Mouse (Mus musculus) heart, embryonic 12.5 days (tissue): ENCODE data around the gene Slc25a15. TPM values are rescaled to one million over a fixed set of nuclear protein-coding genes. Genes with fewer than 3 reads are reported as not detected.

Source experiments
- ATAC-seq: fragments of 200-750 bp; cut with Nextera tagmentation; 2 replicates; pipeline ENCODE4 v1.8.0; 2017; ENCODE audit warnings: moderate TSS enrichment, moderate library complexity; ENCODE audit not compliant: insufficient number of reproducible peaks, low FRiP score
- H3K27ac ChIP-seq: fragments of 300-500 bp; sonication (generic); 2 replicates; pipeline ENCODE4 v1.5.1; 2016; ENCODE audit warnings: mild to moderate bottlenecking, moderate library complexity; ENCODE audit not compliant: poor library complexity, severe bottlenecking
- H3K27me3 ChIP-seq: fragments of 300-500 bp; sonication (generic); replicated peaks from 2 replicates; pipeline ENCODE4 v1.6.1; 2016; ENCODE audit warnings: mild to moderate bottlenecking, moderate library complexity
- H3K36me3 ChIP-seq: fragments of 300-500 bp; sonication (generic); 2 replicates; pipeline ENCODE4 v1.6.1; 2016; ENCODE audit warnings: mild to moderate bottlenecking, moderate library complexity
- H3K4me1 ChIP-seq: fragments of 300-500 bp; sonication (generic); replicated peaks from 2 replicates; pipeline ENCODE4 v1.6.1; 2016; ENCODE audit warnings: mild to moderate bottlenecking
- H3K4me2 ChIP-seq: fragments of 300-500 bp; sonication (generic); 2 replicates; pipeline ENCODE4 v1.6.1; 2016; ENCODE audit warnings: mild to moderate bottlenecking, moderate library complexity
- H3K4me3 ChIP-seq: fragments of 300-500 bp; sonication (generic); 2 replicates; pipeline ENCODE4 v1.5.1; 2016; ENCODE audit warnings: mild to moderate bottlenecking
- H3K9ac ChIP-seq: fragments of 300-500 bp; sonication (generic); 2 replicates; pipeline ENCODE4 v1.6.1; 2016; ENCODE audit warnings: mild to moderate bottlenecking, moderate library complexity
- H3K9me3 ChIP-seq: fragments of 300-500 bp; sonication (generic); replicated peaks from 2 replicates; pipeline ENCODE4 v1.6.1; 2016; ENCODE audit warnings: mild to moderate bottlenecking, moderate library complexity
- WGBS: fragments of 180-500 bp; shearing (Covaris S2); methylation state at CpG from one replicate; pipeline ENCODE4 v1.1.7; 2016; 5-methylcytosine and 5-hydroxymethylcytosine counted together
- polyA plus RNA-seq: library from polyadenylated mRNA; unstranded; fragments of >200 nt; fragmentation: Nextera tagmentation; extraction: Ambion mirVana; gene quantifications from 2 replicates; pipeline ENCODE4 v1.2.1, GENCODE M21; 2016

The Slc25a15 gene
- 13.2 and 13.3 TPM in 2 replicates for polyA plus RNA-seq

- peaks cover 3% of the 10 kb centered on the region; the same call in 1 of the 2 replicates for H3K36me3 ChIP-seq
- H3K4me3 ChIP-seq: peak within 1 kb of the TSS; percentile 69
- H3K27ac ChIP-seq: peak within 1 kb of the TSS; percentile 49
- peak; percentile 95 for ATAC-seq
- no peaks in the 10 kb centered on the region for H3K9me3 ChIP-seq
- no peaks in the 10 kb centered on the region for H3K27me3 ChIP-seq
- H3K4me2 ChIP-seq: peak within 1 kb of the TSS; percentile 79
- WGBS: under 1% methylated on average over 77 of the region's 77 CpGs
- H3K4me1 ChIP-seq: peaks cover 8% of the 10 kb centered on the region
- peak within 1 kb of the TSS; percentile 77 for H3K9ac ChIP-seq
Measured at GRCm38 (mm10) chr8:22398142-22398951, at the start of gene Slc25a15. Slc25a15 (minus strand) TSS chr8:22398597.

DNA sequence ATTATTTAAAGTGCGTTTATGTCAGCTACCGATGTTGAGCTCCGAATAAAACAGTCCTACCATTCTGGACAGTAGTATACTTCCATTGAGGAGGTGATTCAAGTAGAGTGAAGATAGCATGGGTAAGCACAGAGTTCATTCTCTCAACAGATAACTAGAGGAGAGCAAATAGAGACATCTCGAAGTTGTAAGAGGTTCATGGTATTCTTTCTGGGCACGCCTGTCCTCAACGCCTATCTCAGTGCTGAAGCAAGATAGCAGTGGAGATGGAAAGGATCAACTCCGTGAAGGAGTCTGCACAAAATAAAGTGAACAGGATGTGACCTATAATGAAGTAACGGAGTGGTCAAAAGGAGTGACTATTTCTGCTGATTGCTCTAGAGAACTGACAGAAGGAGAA is 13.6 kb upstream of the Slc25a15 start:
- Histone ChIP-seq H3K9me3 (no peaks in the 10 kb centered on the region), H3K9ac (peak overlapping the region; percentile 98), H3K4me1 (peaks cover 14% of the 10 kb centered on the region), H3K27me3 (no peaks in the 10 kb centered on the region), H3K36me3 (peaks cover 11% of the 10 kb centered on the region), H3K4me3 (peak overlapping the region; percentile 95), H3K4me2 (peak overlapping the region; percentile 76), H3K27ac (0 out of 2 replicates have a peak overlapping the region, but pooled peaks have one; percentile 81)
- ATAC-seq: no peak
- WGBS: 12% methylated on average over 8 of the region's 8 CpGs

DNA sequence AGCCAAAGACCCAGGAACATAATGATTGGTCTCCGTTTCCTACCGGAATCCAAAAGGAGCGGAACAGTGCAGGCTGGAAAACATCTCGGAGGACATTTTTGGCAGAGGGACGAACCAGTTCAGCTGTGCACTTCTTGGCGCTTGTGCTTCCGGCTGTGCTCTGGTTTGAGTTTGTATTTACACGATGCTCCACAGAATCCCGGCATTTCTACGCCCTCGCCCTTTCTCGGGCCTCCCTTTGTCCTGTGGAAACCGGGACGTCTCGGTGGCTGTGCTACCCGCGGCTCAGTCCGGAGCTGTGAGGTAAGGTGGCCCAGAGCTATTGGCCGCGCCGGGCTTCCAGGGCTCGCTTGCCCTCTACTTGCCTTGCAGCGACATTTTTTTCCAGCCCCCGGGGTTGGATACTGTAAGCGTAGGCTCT is 12.9 kb upstream of the Slc25a15 start, which contains the start of gene Mrps31:
Mrps31 (plus strand) TSS at position 80 of the 421 bp plus-strand sequence.
- Histone ChIP-seq H3K9me3 (no peaks in the 10 kb centered on the region), H3K4me1 (peaks cover 14% of the 10 kb centered on the region), H3K27me3 (no peaks in the 10 kb centered on the region), H3K36me3 (peaks cover 9% of the 10 kb centered on the region), H3K27ac (peak within 1 kb of the TSS; percentile 81), H3K4me2 (peak within 1 kb of the TSS; percentile 76), H3K9ac (peak within 1 kb of the TSS; percentile 98), H3K4me3 (peak within 1 kb of the TSS; percentile 95)
- under 1% methylated on average over 25 of the region's 25 CpGs for WGBS
- peak; percentile 87 for ATAC-seq

DNA sequence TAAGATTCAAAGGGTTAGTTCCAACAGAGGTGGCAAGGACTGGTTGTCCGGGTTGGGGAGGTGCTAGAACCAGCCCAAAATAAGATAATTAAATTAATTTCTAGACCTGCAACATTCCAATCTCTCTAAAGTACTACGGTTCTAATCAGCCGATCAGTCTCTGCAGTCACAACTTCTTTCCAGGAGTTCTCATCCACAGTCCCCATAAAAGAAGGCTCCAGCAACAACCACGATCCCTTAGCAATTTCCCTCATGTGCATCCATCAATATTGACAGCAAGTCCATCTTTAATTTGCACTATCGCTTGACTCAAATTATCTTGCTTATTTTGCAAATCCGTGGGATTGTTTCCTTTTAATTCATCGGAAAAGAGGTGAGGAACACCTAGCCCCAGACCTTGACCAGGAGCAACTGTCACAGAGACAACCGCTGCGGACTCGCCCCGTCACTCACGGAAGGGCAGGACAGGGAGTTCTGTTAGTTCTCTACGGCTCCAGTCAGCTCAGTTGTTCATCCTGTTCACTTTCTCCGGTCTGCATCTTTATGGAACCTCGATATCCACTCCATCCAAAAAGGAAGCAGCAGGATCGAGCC is 12.4 kb upstream of the Slc25a15 start:
- Histone ChIP-seq H3K36me3 (peaks cover 4% of the 10 kb centered on the region), H3K4me2 (peak overlapping the region; percentile 76), H3K27me3 (no peaks in the 10 kb centered on the region), H3K4me3 (peak overlapping the region; percentile 95), H3K9me3 (no peaks in the 10 kb centered on the region), H3K9ac (peak overlapping the region; percentile 98), H3K27ac (0 out of 2 replicates have a peak overlapping the region, but pooled peaks have one; percentile 51), H3K4me1 (peaks cover 14% of the 10 kb centered on the region)
- peak; percentile 46 for ATAC-seq
- 15% methylated on average over 16 of the region's 16 CpGs for WGBS

DNA sequence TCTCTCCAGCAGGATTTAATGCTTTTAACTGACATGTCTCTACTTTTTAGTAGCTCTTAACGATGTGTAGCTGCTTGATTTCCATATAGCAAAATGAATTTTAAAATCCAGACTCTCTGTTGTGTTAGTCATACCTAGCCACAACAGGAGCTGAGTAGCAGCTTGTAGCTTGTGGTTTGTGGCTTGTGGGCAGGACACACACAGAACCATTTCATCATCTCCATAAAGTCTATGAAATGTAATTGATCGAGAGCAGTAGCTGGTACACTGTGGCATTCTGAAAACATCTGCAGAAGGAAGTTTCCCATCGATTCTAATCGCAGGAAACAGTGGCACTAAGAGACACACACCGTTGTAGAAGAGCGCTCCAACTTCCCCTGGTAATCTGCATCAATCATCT is 7.3 kb upstream of the Slc25a15 start:
- H3K36me3 ChIP-seq: no peaks in the 10 kb centered on the region
- peaks cover 2% of the 10 kb centered on the region; the same call in 1 of the 2 replicates for H3K4me1 ChIP-seq
- H3K27me3 ChIP-seq: no peaks in the 10 kb centered on the region
- no peak overlapping the region for H3K4me3 ChIP-seq
- H3K27ac ChIP-seq: no peak overlapping the region
- no peaks in the 10 kb centered on the region for H3K9me3 ChIP-seq
- H3K9ac ChIP-seq: no peak overlapping the region
- ATAC-seq: no peak
- WGBS: 63% methylated on average over 6 of the region's 6 CpGs
- H3K4me2 ChIP-seq: no peak overlapping the region

- H3K9me3 ChIP-seq: no peaks in the 10 kb centered on the region
- peaks cover 5% of the 10 kb centered on the region; the same call in 1 of the 2 replicates for H3K4me1 ChIP-seq
- H3K9ac ChIP-seq: no peak overlapping the region
- no peak overlapping the region for H3K4me2 ChIP-seq
- no peaks in the 10 kb centered on the region for H3K27me3 ChIP-seq
- no peaks in the 10 kb centered on the region for H3K36me3 ChIP-seq
- H3K4me3 ChIP-seq: no peak overlapping the region
- no peak for ATAC-seq
- 90% methylated on average over 2 of the region's 2 CpGs for WGBS
- no peak overlapping the region for H3K27ac ChIP-seq
Measured at GRCm38 (mm10) chr8:22403235-22403634, 4.8 kb upstream of the Slc25a15 start.

- no peaks in the 10 kb centered on the region for H3K36me3 ChIP-seq
- H3K27ac ChIP-seq: no peak overlapping the region
- ATAC-seq: no peak
- no peak overlapping the region for H3K4me2 ChIP-seq
- peaks cover 8% of the 10 kb centered on the region for H3K4me1 ChIP-seq
- no peak overlapping the region for H3K9ac ChIP-seq
- H3K9me3 ChIP-seq: no peaks in the 10 kb centered on the region
- H3K27me3 ChIP-seq: no peaks in the 10 kb centered on the region
- H3K4me3 ChIP-seq: no peak overlapping the region
- WGBS: 86% methylated on average over 4 of the region's 4 CpGs
Measured at GRCm38 (mm10) chr8:22400593-22400992, 2.2 kb upstream of the Slc25a15 start.

DNA sequence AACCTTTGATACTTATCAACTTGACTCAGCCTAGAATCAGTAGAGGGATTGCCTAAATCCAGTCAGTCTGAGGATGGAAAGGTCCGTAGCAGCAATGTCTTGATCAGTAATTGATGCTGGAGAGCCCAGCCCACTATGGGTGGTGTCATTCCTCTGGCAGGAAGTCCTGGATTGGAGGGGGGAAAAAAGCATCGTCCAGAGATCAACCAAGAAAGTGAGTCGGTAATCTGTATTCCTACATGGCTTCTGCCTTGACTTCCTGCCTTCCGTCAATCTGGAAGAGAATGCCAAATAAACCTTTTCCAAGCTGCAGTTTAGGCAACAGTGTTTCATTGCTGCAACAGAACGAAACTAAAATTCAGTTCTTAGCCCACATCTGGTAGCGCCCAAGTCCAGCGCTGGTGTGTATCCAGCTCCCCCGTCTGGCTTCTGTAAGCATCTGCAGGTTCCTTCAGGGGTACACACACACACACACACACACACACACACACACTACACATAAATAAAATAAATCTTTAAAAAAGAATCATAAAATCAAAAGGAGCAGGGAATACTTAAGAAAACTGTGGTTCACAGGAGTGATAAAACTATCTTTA is 986 bp upstream of the Slc25a15 start:
- H3K36me3 ChIP-seq: no peaks in the 10 kb centered on the region
- H3K9ac ChIP-seq: peak overlapping the region; percentile 77; the same call in 1 of the 2 replicates
- WGBS: 81% methylated on average over 8 of the region's 8 CpGs
- ATAC-seq: no peak
- no peaks in the 10 kb centered on the region for H3K9me3 ChIP-seq
- H3K4me3 ChIP-seq: peak overlapping the region; percentile 69
- H3K4me1 ChIP-seq: peaks cover 8% of the 10 kb centered on the region
- no peaks in the 10 kb centered on the region for H3K27me3 ChIP-seq
- peak overlapping the region; percentile 79 for H3K4me2 ChIP-seq
- 0 out of 2 replicates have a peak overlapping the region, but pooled peaks have one; percentile 49 for H3K27ac ChIP-seq

DNA sequence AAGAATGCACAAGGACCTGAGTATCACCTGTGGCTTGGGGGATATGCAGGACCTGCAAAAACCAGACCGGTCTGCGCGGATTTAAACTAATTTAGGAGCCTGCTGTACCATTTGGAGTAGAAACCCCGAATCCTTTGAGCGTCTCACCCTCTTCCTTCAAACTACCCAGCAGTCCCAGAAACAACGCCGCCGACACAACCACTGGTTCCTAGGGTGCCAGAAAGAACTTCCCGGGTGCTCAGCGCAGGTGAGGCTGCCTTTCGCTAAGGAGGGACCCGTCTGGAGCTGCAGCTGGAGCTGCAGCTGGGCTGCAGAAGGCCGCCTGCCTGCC is 621 bp downstream of the Slc25a15 start:
- no peak for ATAC-seq
- peak overlapping the region; percentile 49; the same call in 1 of the 2 replicates for H3K27ac ChIP-seq
- no peaks in the 10 kb centered on the region for H3K9me3 ChIP-seq

DNA sequence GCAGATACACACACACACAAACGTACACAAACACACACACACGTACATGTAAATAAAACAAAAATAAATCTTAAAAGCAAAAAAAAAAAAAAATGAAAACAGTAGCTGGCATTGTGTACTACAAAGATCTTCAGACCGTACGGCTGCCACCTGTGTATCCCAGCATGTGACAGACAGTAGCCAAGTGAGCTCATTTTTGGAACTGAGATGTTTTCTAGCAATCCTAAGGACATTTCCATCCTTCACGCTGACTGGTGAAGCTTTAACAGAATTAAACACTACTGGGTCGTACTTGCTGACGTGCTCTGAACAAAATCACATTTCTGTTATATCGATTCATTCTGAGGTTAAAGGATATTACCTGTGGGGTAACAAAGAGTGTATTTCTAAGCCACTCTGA is 3.1 kb downstream of the Slc25a15 start:
- no peak for ATAC-seq
- no peak overlapping the region for H3K4me3 ChIP-seq

More for the DNA sequence above, 621 bp downstream of the Slc25a15 start:
- H3K4me3 ChIP-seq: peak overlapping the region; percentile 69
- peaks cover 3% of the 10 kb centered on the region; the same call in 1 of the 2 replicates for H3K36me3 ChIP-seq
- no peaks in the 10 kb centered on the region for H3K27me3 ChIP-seq
- peak overlapping the region; percentile 77 for H3K9ac ChIP-seq
- under 1% methylated on average over 13 of the region's 13 CpGs for WGBS
- H3K4me1 ChIP-seq: peaks cover 8% of the 10 kb centered on the region
- peak overlapping the region; percentile 79 for H3K4me2 ChIP-seq

DNA sequence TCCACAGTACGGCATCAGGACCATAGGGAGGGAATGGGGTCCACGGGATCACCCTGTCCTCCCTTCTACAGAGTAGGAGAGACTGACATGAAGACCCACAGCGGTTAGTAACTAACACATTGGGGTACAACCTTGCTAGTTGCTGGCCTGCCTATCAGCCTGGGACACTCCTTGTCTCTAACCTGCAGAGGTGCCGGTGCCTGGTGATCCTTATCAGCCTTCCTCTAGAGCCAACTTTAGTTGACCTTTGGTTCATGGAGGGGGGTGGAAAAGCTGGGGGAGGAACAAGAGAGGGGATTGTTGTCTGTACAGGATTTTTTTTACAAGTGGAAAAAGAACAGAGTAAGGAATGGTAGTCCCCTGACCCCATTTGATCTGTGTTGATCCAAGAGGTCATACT is 3.9 kb downstream of the Slc25a15 start:
- ATAC-seq: no peak
- WGBS: 52% methylated on average over 4 of the region's 4 CpGs
- peaks cover 8% of the 10 kb centered on the region for H3K4me1 ChIP-seq
- no peaks in the 10 kb centered on the region for H3K9me3 ChIP-seq
- H3K4me2 ChIP-seq: no peak overlapping the region
- H3K36me3 ChIP-seq: peaks cover 24% of the 10 kb centered on the region
- no peaks in the 10 kb centered on the region for H3K27me3 ChIP-seq
- H3K9ac ChIP-seq: no peak overlapping the region
- no peak overlapping the region for H3K27ac ChIP-seq
- no peak overlapping the region for H3K4me3 ChIP-seq

More for the DNA sequence above, 3.1 kb downstream of the Slc25a15 start:
- Histone ChIP-seq H3K27ac (no peak overlapping the region), H3K9ac (no peak overlapping the region), H3K27me3 (no peaks in the 10 kb centered on the region), H3K9me3 (no peaks in the 10 kb centered on the region), H3K4me1 (peaks cover 8% of the 10 kb centered on the region), H3K4me2 (no peak overlapping the region), H3K36me3 (peaks cover 17% of the 10 kb centered on the region)
- 91% methylated on average over 8 of the region's 8 CpGs for WGBS
